Mouse (Mus musculus) heart, adult 2 months (tissue): ENCODE results near the gene B3gnt8.

Source experiments
- CTCF ChIP-seq: fragments of 200-600 bp; IDR thresholded peaks from 2 replicates; pipeline ENCODE4 v1.8.1; 2022; ENCODE audit warnings: antibody characterized with exemption, mild to moderate bottlenecking, moderate library complexity
- POLR2A ChIP-seq: fragments of 200-500 bp; IDR thresholded peaks from 2 replicates; pipeline ENCODE4 v1.6.1; 2011; ENCODE audit warnings: mild to moderate bottlenecking, low read depth, low read length, control low read depth; ENCODE audit not compliant: insufficient read depth

- TF ChIP-seq CTCF (no peak), POLR2A (no peak)
These were observed 12.4 kb upstream of the B3gnt8 start for GRCm38 (mm10) chr7:25614086-25614485.
